ENCODE assay signal across 1 mouse cellular context in genomic region chr11:30198091-30198675, GRCm38 (mm10).
TF ChIP-seq lines count a peak whose summit lies in the region.

No protein-coding gene starts in this region.

TF ChIP-seq in MEL, 35 proteins besides CTCF, POLR2A, EP300 and RAD21 (continued from another document):
- TF ChIP-seq MAZ (IDR thresholded peaks at IDR 0.05; ENCODE audit: low read depth, low read length) (peak; percentile 71; the same call in 1 of the 2 replicates), TAL1 (IDR thresholded peaks at IDR 0.05; ENCODE audit: low read length) (no peak), GABPA (IDR thresholded peaks at IDR 0.05; ENCODE audit: low read depth, low read length) (no peak), POLR2AphosphoS2 (IDR thresholded peaks at IDR 0.05; ENCODE audit: low read length) (peak; percentile 62), RCOR1 (IDR thresholded peaks at IDR 0.05; ENCODE audit: low read depth, low read length) (no peak; the same call in none of the 2 replicates), MYC (IDR thresholded peaks at IDR 0.05; ENCODE audit: low read depth, low read length) (peak; percentile 46; the same call in 1 of the 2 replicates), POLR2AphosphoS5 (IDR thresholded peaks at IDR 0.05; ENCODE audit: borderline replicate concordance, low read depth, low read length) (no peak; the same call in 1 of the 2 replicates), MAX (IDR thresholded peaks at IDR 0.05; ENCODE audit: low read length) (peak; percentile 81; the same call in 1 of the 2 replicates), SIN3A (IDR thresholded peaks at IDR 0.05; ENCODE audit: low read length) (no peak; the same call in 1 of the 2 replicates), NRF1 (IDR thresholded peaks at IDR 0.05; ENCODE audit: insufficient read depth, low read depth, low read length, poor library complexity, severe bottlenecking) (peak; percentile 68), ETS1 (IDR thresholded peaks at IDR 0.05; ENCODE audit: low read depth, low read length) (peak; percentile 84)
